ENCODE assay signal across 21 mouse cellular contexts in genomic region chr8:122441326-122441725, GRCm38 (mm10). TPM values are rescaled to one million over a fixed set of nuclear protein-coding genes. Genes with fewer than 3 reads are reported as not detected.
"Had no signal": no experiment of that assay in that cellular context is flagged by ENCODE, and none has a peak within 500 bp of the region (broad histone marks: within the 10 kb centered on the region; RNA-seq: fewer than 3 reads in every experiment).

No protein-coding gene starts in this region.

- DNase-seq: kidney, adult 9 months; kidney, postnatal 14 days; kidney, postnatal 4 days; liver, embryonic 13.5 days; lung, adult 2 months; lung, postnatal 14 days; lung, postnatal 4 days; midbrain, embryonic 14.5 days; right cerebral cortex, adult 18-20 months; right cerebral cortex, postnatal 14 days; right cerebral cortex, postnatal 4 days; thymus, adult 2 months; thymus, postnatal 14 days; thymus, postnatal 4 days had no signal

RNA-seq across cellular contexts. Expression of gene Snai3, which starts 19.2 kb away (rescaled TPM):
- total RNA-seq: layer of hippocampus, adult 18-20 months; layer of hippocampus, postnatal 14 days; left cerebral cortex, postnatal 14 days; liver, adult 2 months; midbrain, postnatal 0 days had no signal

RNA-seq across cellular contexts. Expression of gene Il17c, which starts 19.5 kb away (rescaled TPM):
- total RNA-seq: layer of hippocampus, adult 18-20 months; layer of hippocampus, postnatal 14 days; left cerebral cortex, adult 8-10 months; left cerebral cortex, postnatal 14 days; liver, adult 2 months; megakaryocyte progenitor cell, adult 5-6 weeks; midbrain, postnatal 0 days had no signal
